Mouse (Mus musculus): ENCODE results near the gene Ptpru. TPM values are rescaled to one million over a fixed set of nuclear protein-coding genes. Genes with fewer than 3 reads are reported as not detected.

Ptpru gene
- total RNA-seq (2012; rRNA removed) (0.08 and 0.38 TPM in 2 replicates), total RNA-seq (2014; rRNA removed) (not detected in 2 replicates), polyA plus RNA-seq (2012; ENCODE audit: insufficient read length, low read depth) (not detected in 2 replicates)

GRCm38 (mm10) chr4:131837872-131838524 lies at the start of gene Ptpru:
Gene Ptpru (minus strand): TSS chr4:131838288.
- peaks cover 3% of the 10 kb centered on the region for H3K9me3 ChIP-seq (replicated peaks; ENCODE audit: low read length)
- H3K9ac ChIP-seq (ENCODE audit: insufficient read depth, low read depth) = no peak within 1 kb of the TSS
- H3K4me3 ChIP-seq (replicated peaks in 1 of 3; ENCODE audit: low read depth in 2 of 3, low read length in 2 of 3, poor library complexity in 1 of 3) = peak within 1 kb of the TSS in 1 of 3 experiments; percentile 44
- H3K4me2 ChIP-seq (ENCODE audit: insufficient read depth, low read depth, poor library complexity, severe bottlenecking) = peak within 1 kb of the TSS; percentile 75
- no peaks in the 10 kb centered on the region for H3K79me2 ChIP-seq (replicated peaks; ENCODE audit: control insufficient read depth, extremely low read depth, insufficient read depth, poor library complexity, severe bottlenecking)
- no peak within 1 kb of the TSS for H3K27ac ChIP-seq (ENCODE audit: insufficient read depth, low read depth)
- dilution Hi-C loops (cut with MboI; ENCODE audit: extremely low pct_ligation_motif_present, extremely low pct_unique_long_range_greater_than_20kb, low sequenced_read_pairs) = no loop called here
- H3K36me3 ChIP-seq (replicated peaks in 1 of 2; ENCODE audit: control insufficient read depth in 1 of 2, insufficient read depth in 1 of 2, low read length in 1 of 2) = no peaks in the 10 kb centered on the region
- in situ Hi-C loops (cut with MboI; ENCODE audit: low pct_ligation_motif_present, low pct_unique_long_range_greater_than_20kb, low sequenced_read_pairs) = loop anchor here (5.0 to 10.0 kb wide), 2 partner anchors 111 to 583 kb away; no protein-coding TSS in a partner anchor
- peaks cover 96% of the 10 kb centered on the region for H3K27me3 ChIP-seq (replicated peaks)
- peak; percentile 54 for DNase-seq (ENCODE audit: extremely low read depth)
- TF ChIP-seq UBTF (IDR thresholded peaks at IDR 0.05; ENCODE audit: low read depth, low read length) (0 out of 2 replicates have a peak, but pooled peaks have one; percentile 67), PAX5 (IDR thresholded peaks at IDR 0.05; ENCODE audit: low read length) (no peak), NRF1 (IDR thresholded peaks at IDR 0.05; ENCODE audit: low read depth, low read length) (0 out of 2 replicates have a peak, but pooled peaks have one; percentile 16), E2F4 (IDR thresholded peaks at IDR 0.05; ENCODE audit: insufficient replicate concordance, low read depth, low read length) (no peak), ZNF384 (IDR thresholded peaks at IDR 0.05; ENCODE audit: low read depth, low read length) (no peak), GABPA (IDR thresholded peaks at IDR 0.05; ENCODE audit: insufficient replicate concordance, low read depth, low read length) (no peak), NELFE (IDR thresholded peaks at IDR 0.05; ENCODE audit: low read depth, low read length) (peak; percentile 58; the same call in 1 of the 2 replicates), HCFC1 (IDR thresholded peaks at IDR 0.05; ENCODE audit: low read depth, low read length) (no peak), POLR2A (IDR thresholded peaks at IDR 0.05; ENCODE audit: low read depth, low read length) (no peak), ZKSCAN1 (IDR thresholded peaks at IDR 0.05; ENCODE audit: borderline replicate concordance, low read depth, low read length) (no peak), RAD21 (IDR thresholded peaks at IDR 0.05; ENCODE audit: low read depth, low read length) (peak; percentile 94), MEF2A (IDR thresholded peaks at IDR 0.05; ENCODE audit: borderline replicate concordance, low read depth, low read length) (peak; percentile 56; the same call in 1 of the 2 replicates), CHD1 (IDR thresholded peaks at IDR 0.05; ENCODE audit: low read depth, low read length) (no peak), EP300 (IDR thresholded peaks at IDR 0.05; ENCODE audit: low read length) (no peak), ZMIZ1 (IDR thresholded peaks at IDR 0.05; ENCODE audit: low read depth, low read length) (no peak), BHLHE40 (IDR thresholded peaks at IDR 0.05; ENCODE audit: low read depth, low read length) (no peak; the same call in 1 of the 2 replicates), TCF12 (IDR thresholded peaks at IDR 0.05; ENCODE audit: low read depth, low read length) (no peak), SMC3 (IDR thresholded peaks at IDR 0.05; ENCODE audit: low read depth, low read length) (peak; percentile 80), MAZ (IDR thresholded peaks at IDR 0.05; ENCODE audit: low read depth, low read length) (no peak), CTCF (conservative IDR thresholded peaks at IDR 0.05 in 1 of 2, IDR thresholded peaks at IDR 0.05 in 1 of 2; ENCODE audit: low read depth in 2 of 2, low read length in 2 of 2) (peak; percentile 70 to 95), ETS1 (conservative IDR thresholded peaks at IDR 0.05; ENCODE audit: low read depth, low read length) (no peak), MXI1 (IDR thresholded peaks at IDR 0.05; ENCODE audit: low read depth, low read length) (peak; percentile 26; the same call in 1 of the 2 replicates), ELF1 (IDR thresholded peaks at IDR 0.05; ENCODE audit: low read depth, low read length) (no peak), USF2 (conservative IDR thresholded peaks at IDR 0.05; ENCODE audit: low read depth, low read length) (no peak), MAFK (IDR thresholded peaks at IDR 0.05; ENCODE audit: insufficient replicate concordance, low read length) (no peak), JUN (IDR thresholded peaks at IDR 0.05; ENCODE audit: insufficient read depth, low read depth, low read length) (no peak), CHD2 (IDR thresholded peaks at IDR 0.05; ENCODE audit: low read length) (peak; percentile 93), ZC3H11A (IDR thresholded peaks at IDR 0.05; ENCODE audit: low read depth, low read length) (0 out of 2 replicates have a peak, but pooled peaks have one; percentile 4), SIN3A (IDR thresholded peaks at IDR 0.05; ENCODE audit: low read length) (no peak), IRF4 (IDR thresholded peaks at IDR 0.05; ENCODE audit: low read depth, low read length) (peak; percentile 70), USF1 (IDR thresholded peaks at IDR 0.05; ENCODE audit: low read depth, low read length) (no peak), MYC (IDR thresholded peaks at IDR 0.05; ENCODE audit: low read depth, low read length) (no peak), MAX (IDR thresholded peaks at IDR 0.05; ENCODE audit: low read length) (no peak; the same call in 1 of the 2 replicates), RCOR1 (conservative IDR thresholded peaks at IDR 0.05; ENCODE audit: low read depth, low read length) (no peak), JUND (conservative IDR thresholded peaks at IDR 0.05; ENCODE audit: low read depth, low read length) (no peak), POLR2AphosphoS2 (IDR thresholded peaks at IDR 0.05; ENCODE audit: low read depth, low read length) (no peak), TBP (conservative IDR thresholded peaks at IDR 0.05; ENCODE audit: low read depth, low read length) (no peak), KAT2A (IDR thresholded peaks at IDR 0.05; ENCODE audit: insufficient replicate concordance, low read length) (no peak)
- H3K4me1 ChIP-seq (ENCODE audit: control insufficient read depth in 1 of 2, insufficient read depth in 2 of 2) = peaks cover 11 to 14% of the 10 kb centered on the region in 2 experiments
